Comparison of ENCODE assay signal across 14 mouse cellular contexts in genomic region chr16:90052409-90052808, GRCm38 (mm10).
DNase-seq lines count a peak whose midpoint lies in the region; ATAC-seq and TF ChIP-seq lines count a peak whose summit lies in the region.
"Had no signal": no experiment of that assay in that cellular context is flagged by ENCODE, and none has a peak within 500 bp of the region (broad histone marks: within the 10 kb centered on the region; RNA-seq: fewer than 3 reads in every experiment).

No protein-coding gene starts in this region.

- ATAC-seq in forebrain, postnatal 0 days, result peak; percentile 25; the same call in 1 of the 2 replicates
- ATAC-seq in forebrain, embryonic 14.5 days, result no peak
- 0 out of 2 replicates have a peak, but pooled peaks have one; percentile 10 for ATAC-seq in kidney, embryonic 15.5 days (replicated peaks; ENCODE audit: low FRiP score)
- no peak for ATAC-seq in kidney, embryonic 14.5 days (ENCODE audit: low FRiP score, low TSS enrichment)
- no peak for ATAC-seq in megakaryocyte, adult 5-6 weeks (ENCODE audit: poor library complexity, severe bottlenecking)
- ATAC-seq in liver, embryonic 16.5 days (ENCODE audit: low read depth), result 0 out of 2 replicates have a peak, but pooled peaks have one; percentile 5

- H3K9ac ChIP-seq in forebrain, postnatal 0 days, result no peak overlapping the region
- no peak overlapping the region for H3K9ac ChIP-seq in forebrain, embryonic 14.5 days (ENCODE audit: low read length)
- H3K9ac ChIP-seq in kidney, embryonic 15.5 days, result no peak overlapping the region
- H3K9ac ChIP-seq in kidney, embryonic 14.5 days (ENCODE audit: low read depth, low read length), result no peak overlapping the region
- H3K9ac ChIP-seq in liver, embryonic 16.5 days (ENCODE audit: low read depth, low read length), result no peak overlapping the region
- H3K9ac ChIP-seq: embryonic facial prominence, embryonic 13.5 days; forebrain, embryonic 13.5 days; liver, embryonic 14.5 days had no signal

- no peaks in the 10 kb centered on the region for H3K27me3 ChIP-seq in forebrain, postnatal 0 days (ENCODE audit: insufficient read depth, low read length)
- no peaks in the 10 kb centered on the region for H3K27me3 ChIP-seq in forebrain, embryonic 14.5 days (replicated peaks; ENCODE audit: control insufficient read depth, insufficient read depth, low read length)
- H3K27me3 ChIP-seq in kidney, embryonic 15.5 days, result no peaks in the 10 kb centered on the region
- H3K27me3 ChIP-seq in kidney, embryonic 14.5 days (ENCODE audit: control insufficient read depth, insufficient read depth, low read length), result no peaks in the 10 kb centered on the region
- no peaks in the 10 kb centered on the region for H3K27me3 ChIP-seq in megakaryocyte, embryonic 14.5 days (replicated peaks)
- H3K27me3 ChIP-seq in liver, embryonic 16.5 days (ENCODE audit: control insufficient read depth, insufficient read depth, low read depth, low read length), result no peaks in the 10 kb centered on the region
- H3K27me3 ChIP-seq: embryonic facial prominence, embryonic 13.5 days; forebrain, embryonic 13.5 days had no signal

- no peak overlapping the region for H3K4me2 ChIP-seq in forebrain, postnatal 0 days (ENCODE audit: low read depth)
- no peak overlapping the region for H3K4me2 ChIP-seq in forebrain, embryonic 14.5 days (ENCODE audit: low read length)
- 0 out of 2 replicates have a peak overlapping the region, but pooled peaks have one; percentile 2 for H3K4me2 ChIP-seq in kidney, embryonic 15.5 days
- no peak overlapping the region for H3K4me2 ChIP-seq in kidney, embryonic 14.5 days (replicated peaks; ENCODE audit: low read depth, low read length)
- H3K4me2 ChIP-seq in liver, embryonic 16.5 days (ENCODE audit: low read depth, low read length), result no peak overlapping the region
- H3K4me2 ChIP-seq: embryonic facial prominence, embryonic 13.5 days; forebrain, embryonic 13.5 days had no signal

- no peak overlapping the region for H3K27ac ChIP-seq in forebrain, postnatal 0 days (ENCODE audit: low read depth, low read length)
- H3K27ac ChIP-seq in forebrain, embryonic 14.5 days (ENCODE audit: low read depth, low read length), result no peak overlapping the region
- no peak overlapping the region for H3K27ac ChIP-seq in kidney, embryonic 15.5 days
- no peak overlapping the region for H3K27ac ChIP-seq in kidney, embryonic 14.5 days (ENCODE audit: low read depth, low read length)
- no peak overlapping the region for H3K27ac ChIP-seq in liver, embryonic 16.5 days (ENCODE audit: low read length)
- H3K27ac ChIP-seq: embryonic facial prominence, embryonic 13.5 days; forebrain, embryonic 13.5 days; liver, embryonic 14.5 days had no signal

- no peaks in the 10 kb centered on the region for H3K9me3 ChIP-seq in forebrain, postnatal 0 days (ENCODE audit: low read length)
- H3K9me3 ChIP-seq in forebrain, embryonic 14.5 days (replicated peaks; ENCODE audit: control insufficient read depth, low read length), result no peaks in the 10 kb centered on the region
- H3K9me3 ChIP-seq in kidney, embryonic 15.5 days (replicated peaks), result no peaks in the 10 kb centered on the region
- H3K9me3 ChIP-seq in kidney, embryonic 14.5 days (ENCODE audit: control insufficient read depth, low read length), result 0 out of 2 replicates have a peak, but pooled peaks cover 3% of the 10 kb centered on the region
- peaks cover 4% of the 10 kb centered on the region; the same call in 1 of the 2 replicates for H3K9me3 ChIP-seq in megakaryocyte, embryonic 14.5 days
- no peaks in the 10 kb centered on the region for H3K9me3 ChIP-seq in liver, embryonic 16.5 days (replicated peaks; ENCODE audit: control insufficient read depth, low read length)
- H3K9me3 ChIP-seq: embryonic facial prominence, embryonic 13.5 days; forebrain, embryonic 13.5 days had no signal

- 79% methylated on average over 11 of the region's 11 CpGs for WGBS in forebrain, postnatal 0 days
- 88% methylated on average over 11 of the region's 11 CpGs for WGBS in forebrain, embryonic 14.5 days
- WGBS in kidney, embryonic 15.5 days, result 70% methylated on average over 11 of the region's 11 CpGs
- 57% methylated on average over 11 of the region's 11 CpGs for WGBS in kidney, embryonic 14.5 days
- 58% methylated on average over 11 of the region's 11 CpGs for WGBS in liver, embryonic 16.5 days (ENCODE audit: insufficient replicate concordance)

- TF ChIP-seq CTCF in forebrain, postnatal 0 days (IDR thresholded peaks at IDR 0.05; ENCODE audit: low read depth), result no peak

- H3K4me3 ChIP-seq in forebrain, postnatal 0 days (ENCODE audit: low read depth, low read length), result no peak overlapping the region
- no peak overlapping the region for H3K4me3 ChIP-seq in forebrain, embryonic 14.5 days (ENCODE audit: low read depth, low read length)
- H3K4me3 ChIP-seq in kidney, embryonic 15.5 days (replicated peaks), result no peak overlapping the region
- no peak overlapping the region for H3K4me3 ChIP-seq in kidney, embryonic 14.5 days (ENCODE audit: low read length)
- peak overlapping the region; percentile 77 for H3K4me3 ChIP-seq in megakaryocyte, embryonic 14.5 days (replicated peaks)
- H3K4me3 ChIP-seq in liver, embryonic 16.5 days (ENCODE audit: low read depth, low read length), result no peak overlapping the region
- H3K4me3 ChIP-seq: embryonic facial prominence, embryonic 13.5 days; forebrain, embryonic 13.5 days had no signal

- H3K36me3 ChIP-seq in forebrain, postnatal 0 days (ENCODE audit: insufficient read depth), result no peaks in the 10 kb centered on the region
- H3K36me3 ChIP-seq in forebrain, embryonic 14.5 days (ENCODE audit: control insufficient read depth, insufficient read depth, low read length), result peaks cover 7% of the 10 kb centered on the region; the same call in 1 of the 2 replicates
- H3K36me3 ChIP-seq in kidney, embryonic 15.5 days, result peaks cover 9% of the 10 kb centered on the region
- no peaks in the 10 kb centered on the region for H3K36me3 ChIP-seq in kidney, embryonic 14.5 days (ENCODE audit: control insufficient read depth, insufficient read depth, low read length)
- H3K36me3 ChIP-seq in megakaryocyte, embryonic 14.5 days (replicated peaks; ENCODE audit: low read length), result peaks cover 24% of the 10 kb centered on the region
- H3K36me3 ChIP-seq in liver, embryonic 16.5 days (ENCODE audit: control insufficient read depth, insufficient read depth), result no peaks in the 10 kb centered on the region

- H3K4me1 ChIP-seq in forebrain, postnatal 0 days (ENCODE audit: insufficient read depth), result no peaks in the 10 kb centered on the region
- H3K4me1 ChIP-seq in forebrain, embryonic 14.5 days (ENCODE audit: control insufficient read depth, insufficient read depth, low read length), result no peaks in the 10 kb centered on the region
- H3K4me1 ChIP-seq in kidney, embryonic 15.5 days, result peaks cover 15% of the 10 kb centered on the region
- H3K4me1 ChIP-seq in kidney, embryonic 14.5 days (ENCODE audit: control insufficient read depth, insufficient read depth, low read length), result no peaks in the 10 kb centered on the region
- H3K4me1 ChIP-seq in megakaryocyte, embryonic 14.5 days, result peaks cover 64% of the 10 kb centered on the region
- peaks cover 14% of the 10 kb centered on the region for H3K4me1 ChIP-seq in liver, embryonic 16.5 days (ENCODE audit: control insufficient read depth, low read depth, low read length)
- H3K4me1 ChIP-seq: forebrain, embryonic 13.5 days had no signal

- no peak for DNase-seq in forebrain, postnatal 0 days
- no peak for DNase-seq in forebrain, embryonic 14.5 days (ENCODE audit: low spot score)
- DNase-seq in thymus, postnatal 4 days, result no peak
- DNase-seq: cerebellum, adult 11-12 months; gastrocnemius, postnatal 14 days; kidney, adult 18-20 months had no signal

Comparison
In these comparisons a context has a peak if more than half of its experiments do, and no peak if none do; other contexts are left out.
1. ATAC-seq: peak in forebrain, postnatal 0 days (single experiment), kidney, embryonic 15.5 days (single experiment) and liver, embryonic 16.5 days (single experiment); none in forebrain, embryonic 14.5 days (single experiment), kidney, embryonic 14.5 days (single experiment) and megakaryocyte, adult 5-6 weeks (single experiment).